Mouse (Mus musculus): Measurements from ENCODE around the gene Tnnc1.

DNA sequence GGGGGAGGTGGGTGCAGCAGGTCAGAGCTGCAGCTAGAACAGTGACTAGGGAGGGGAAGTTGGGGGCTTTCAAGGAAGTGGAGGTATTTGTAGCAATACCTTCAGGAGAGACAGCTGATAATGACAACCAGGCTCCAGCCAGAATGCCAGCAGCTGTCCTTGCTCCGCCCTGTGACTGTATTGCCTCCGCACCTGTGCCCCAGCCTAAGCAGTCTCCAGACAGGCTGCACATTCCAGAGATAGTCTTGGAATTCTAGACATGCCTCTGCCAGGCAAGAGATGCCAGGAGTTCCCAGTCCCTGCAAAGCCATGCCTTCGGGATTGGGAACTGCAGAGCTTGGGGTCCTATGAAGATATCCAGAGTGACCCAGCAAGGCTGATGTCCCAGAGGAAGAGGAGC lies 4.4 kb downstream of the Tnnc1 start:
- TF ChIP-seq GATA1 (IDR thresholded peaks at IDR 0.05; ENCODE audit: borderline replicate concordance, low read length) (no peak), FLI1 (IDR thresholded peaks at IDR 0.05; ENCODE audit: low read length) (no peak)
